Comparison of ENCODE assay signal across 8 mouse cellular contexts in genomic region chr1:151342968-151343367, GRCm38 (mm10). TPM values are rescaled to one million over a fixed set of nuclear protein-coding genes. Genes with fewer than 3 reads are reported as not detected.
A peak's percentile ranks its signal among the peaks of the same experiment; 100 is the strongest.
DNase-seq lines count a peak whose midpoint lies in the region; ATAC-seq and TF ChIP-seq lines count a peak whose summit lies in the region.

No protein-coding gene starts in this region.

- TF ChIP-seq RAD21 in MEL (IDR thresholded peaks at IDR 0.05; ENCODE audit: low read depth, low read length) = no peak

- H3K4me2 ChIP-seq in kidney, embryonic 16.5 days (replicated peaks; ENCODE audit: low read depth, low read length) = peak overlapping the region; percentile 62
- no peak overlapping the region for H3K4me2 ChIP-seq in midbrain, embryonic 11.5 days

- H3K9ac ChIP-seq in MEL (ENCODE audit: control insufficient read depth, low read depth, low read length, poor library complexity, severe bottlenecking) = peak overlapping the region; percentile 80
- peak overlapping the region; percentile 70 for H3K9ac ChIP-seq in kidney, embryonic 16.5 days (replicated peaks; ENCODE audit: low read length)
- H3K9ac ChIP-seq in midbrain, embryonic 11.5 days (ENCODE audit: low read length) = no peak overlapping the region

- DNase-seq in 416B (ENCODE audit: low read depth) (peak; percentile 80), MEL (ENCODE audit: low read depth, low spot score) (peak; percentile 77)
- no peak for DNase-seq in heart, embryonic 10.5 days (ENCODE audit: low spot score)
- peak; percentile 79 for DNase-seq in midbrain, embryonic 11.5 days (ENCODE audit: low spot score, missing footprints)
- DNase-seq in urinary bladder, adult 18-20 months (ENCODE audit: low spot score in 2 of 2) = no peak
- no peak for DNase-seq in cerebellum, postnatal 10 days

- TF ChIP-seq POLR2A in MEL (IDR thresholded peaks at IDR 0.05; ENCODE audit: control insufficient read depth in 1 of 2, insufficient read depth in 1 of 2, low read depth in 1 of 2, low read length in 2 of 2, poor library complexity in 1 of 2) = no peak

- no peak for TF ChIP-seq CTCF in MEL (IDR thresholded peaks at IDR 0.05 in 2 of 3, conservative IDR thresholded peaks at IDR 0.05 in 1 of 3; ENCODE audit: control insufficient read depth in 1 of 3, insufficient read depth in 1 of 3, low read depth in 2 of 3, low read length in 3 of 3, poor library complexity in 1 of 3, severe bottlenecking in 1 of 3)

- peak overlapping the region; percentile 67 to 83 for H3K4me3 ChIP-seq in MEL (ENCODE audit: control insufficient read depth in 1 of 2, insufficient read depth in 1 of 2, low read depth in 2 of 2, low read length in 2 of 2)
- H3K4me3 ChIP-seq in heart, embryonic 10.5 days = peak overlapping the region; percentile 98
- H3K4me3 ChIP-seq in kidney, embryonic 16.5 days (ENCODE audit: low read length) = peak overlapping the region; percentile 96
- H3K4me3 ChIP-seq in midbrain, embryonic 11.5 days (ENCODE audit: low read depth, low read length) = no peak overlapping the region

- peaks cover 6 to 17% of the 10 kb centered on the region in 2 experiments; a peak in 3 of 4 replicates for H3K4me1 ChIP-seq in MEL (ENCODE audit: control insufficient read depth in 1 of 2, insufficient read depth in 2 of 2, low read length in 2 of 2)
- peaks cover 59% of the 10 kb centered on the region for H3K4me1 ChIP-seq in heart, embryonic 10.5 days
- peaks cover 31% of the 10 kb centered on the region for H3K4me1 ChIP-seq in kidney, embryonic 16.5 days (ENCODE audit: insufficient read depth, low read length)
- H3K4me1 ChIP-seq in midbrain, embryonic 11.5 days (ENCODE audit: control insufficient read depth, insufficient read depth, low read length) = peaks cover 19% of the 10 kb centered on the region

- H3K9me3 ChIP-seq in MEL (replicated peaks; ENCODE audit: insufficient read depth, low read length) = no peaks in the 10 kb centered on the region
- H3K9me3 ChIP-seq in heart, embryonic 10.5 days = no peaks in the 10 kb centered on the region
- H3K9me3 ChIP-seq in kidney, embryonic 16.5 days (ENCODE audit: low read length) = no peaks in the 10 kb centered on the region
- H3K9me3 ChIP-seq in midbrain, embryonic 11.5 days (ENCODE audit: control insufficient read depth, low read length) = no peaks in the 10 kb centered on the region

- WGBS in heart, embryonic 10.5 days = 24% methylated on average over 6 of the region's 6 CpGs
- 31% methylated on average over 6 of the region's 6 CpGs for WGBS in kidney, embryonic 16.5 days
- 47% methylated on average over 6 of the region's 6 CpGs for WGBS in midbrain, embryonic 11.5 days

- TF ChIP-seq EP300 in MEL (IDR thresholded peaks at IDR 0.05; ENCODE audit: low read depth in 1 of 2, low read length in 2 of 2) = peak; percentile 14 to 28; a peak in 1 of 4 replicates

- H3K79me2 ChIP-seq in MEL (ENCODE audit: control insufficient read depth, insufficient read depth, low read length, poor library complexity) = peaks cover 34% of the 10 kb centered on the region

- peak overlapping the region; percentile 87 for H3K27ac ChIP-seq in MEL (ENCODE audit: control insufficient read depth, low read depth, low read length)
- H3K27ac ChIP-seq in heart, embryonic 10.5 days = peak overlapping the region; percentile 99
- H3K27ac ChIP-seq in kidney, embryonic 16.5 days (ENCODE audit: low read length) = peak overlapping the region; percentile 89
- no peak overlapping the region for H3K27ac ChIP-seq in midbrain, embryonic 11.5 days (ENCODE audit: low read depth, low read length)

- H3K36me3 ChIP-seq in MEL (ENCODE audit: control insufficient read depth in 1 of 2, insufficient read depth in 2 of 2, low read length in 2 of 2) = peaks cover 0 to 19% of the 10 kb centered on the region in 2 experiments; a peak in 2 of 4 replicates
- no peaks in the 10 kb centered on the region for H3K36me3 ChIP-seq in heart, embryonic 10.5 days
- H3K36me3 ChIP-seq in kidney, embryonic 16.5 days (ENCODE audit: insufficient read depth, low read length) = no peaks in the 10 kb centered on the region
- no peaks in the 10 kb centered on the region for H3K36me3 ChIP-seq in midbrain, embryonic 11.5 days (ENCODE audit: control insufficient read depth, insufficient read depth, low read length)

- no peak for ATAC-seq in kidney, embryonic 16.5 days (ENCODE audit: low FRiP score, low TSS enrichment)
- no peak for ATAC-seq in midbrain, embryonic 11.5 days (ENCODE audit: low FRiP score)
- ATAC-seq in erythroid progenitor cell, adult 5-6 weeks (replicated peaks; ENCODE audit: low FRiP score, poor library complexity, severe bottlenecking) = no peak

- H3K27me3 ChIP-seq in MEL (ENCODE audit: control insufficient read depth in 1 of 2, insufficient read depth in 2 of 2, low read length in 2 of 2) = no peaks in the 10 kb centered on the region
- no peaks in the 10 kb centered on the region for H3K27me3 ChIP-seq in heart, embryonic 10.5 days (ENCODE audit: insufficient read depth, poor library complexity, severe bottlenecking)
- no peaks in the 10 kb centered on the region for H3K27me3 ChIP-seq in kidney, embryonic 16.5 days (ENCODE audit: insufficient read depth, low read length)
- H3K27me3 ChIP-seq in midbrain, embryonic 11.5 days (ENCODE audit: control insufficient read depth, insufficient read depth, low read length) = no peaks in the 10 kb centered on the region

TF ChIP-seq in MEL, 35 proteins besides CTCF, POLR2A, EP300 and RAD21:
- TF ChIP-seq ELF1 (IDR thresholded peaks at IDR 0.05; ENCODE audit: low read depth, low read length) (peak; percentile 19; the same call in 1 of the 2 replicates), MYC (IDR thresholded peaks at IDR 0.05; ENCODE audit: low read depth, low read length) (peak; percentile 67), ETS1 (IDR thresholded peaks at IDR 0.05; ENCODE audit: low read depth, low read length) (no peak), GATA1 (IDR thresholded peaks at IDR 0.05; ENCODE audit: low read depth, low read length) (no peak), MAX (IDR thresholded peaks at IDR 0.05; ENCODE audit: low read length) (peak; percentile 41; the same call in 1 of the 2 replicates), MXI1 (IDR thresholded peaks at IDR 0.05; ENCODE audit: low read depth, low read length) (peak; percentile 61), ZNF384 (IDR thresholded peaks at IDR 0.05; ENCODE audit: low read depth, low read length) (no peak), SIN3A (IDR thresholded peaks at IDR 0.05; ENCODE audit: low read length) (peak; percentile 44)

RNA-seq across cellular contexts. Expression of gene Ivns1abp, which starts 1.3 kb away (rescaled TPM):
- total RNA-seq in MEL (2012; rRNA removed) = 72.0 and 74.5 TPM in 2 replicates
- 100 to 1,000 TPM; 127 to 138 TPM for polyA plus RNA-seq in MEL (2012; ENCODE audit: insufficient read depth in 1 of 2, insufficient read length in 2 of 2, low read depth in 1 of 2, low replicate concordance in 2 of 2, missing spikeins in 1 of 2)
- polyA plus RNA-seq in heart, embryonic 10.5 days (2016; fragmentation: Nextera tagmentation; extraction: Ambion mirVana) = 275 and 305 TPM in 2 replicates
- polyA plus RNA-seq in kidney, embryonic 16.5 days (2015; fragmentation: Nextera tagmentation; extraction: Ambion mirVana) = 534 and 540 TPM in 2 replicates
- 434 and 473 TPM in 2 replicates for polyA plus RNA-seq in midbrain, embryonic 11.5 days (2014; fragmentation: Nextera tagmentation; extraction: Ambion mirVana)
- 54.1 and 68.8 TPM in 2 replicates for total RNA-seq in erythroid progenitor cell, adult 5-6 weeks (2015; ENCODE audit: low replicate concordance)
- total RNA-seq in erythroid progenitor cell, adult 5-6 weeks (2017; ENCODE audit: low replicate concordance) = 51.1 and 58.4 TPM in 2 replicates

Comparison
In these comparisons a context has a peak if more than half of its experiments do, and no peak if none do; other contexts are left out.
1. DNase-seq: peak in 416B (single experiment), MEL (single experiment) and midbrain, embryonic 11.5 days (single experiment); none in heart, embryonic 10.5 days (single experiment), urinary bladder, adult 18-20 months (0 of 2) and cerebellum, postnatal 10 days (0 of 2).